Mouse (Mus musculus) stomach, embryonic 16.5 days (tissue): ENCODE results near the gene Olfr902. TPM values are rescaled to one million over a fixed set of nuclear protein-coding genes. Genes with fewer than 3 reads are reported as not detected.

Experiments used
- ATAC-seq: fragments of 200-750 bp; cut with Nextera tagmentation; 2 replicates; pipeline ENCODE4 v1.8.0; 2017; ENCODE audit warnings: moderate number of reproducible peaks, moderate TSS enrichment; ENCODE audit not compliant: insufficient read depth, low FRiP score
- H3K27ac ChIP-seq: fragments of 300-500 bp; sonication (generic); 2 replicates; pipeline ENCODE4 v1.5.1; 2014; ENCODE audit warnings: low read length
- H3K27me3 ChIP-seq: fragments of 300-500 bp; sonication (generic); 2 replicates; pipeline ENCODE4 v1.6.1; 2014; ENCODE audit warnings: low read length, control low read depth, mixed read lengths; ENCODE audit not compliant: control insufficient read depth, insufficient read depth
- H3K36me3 ChIP-seq: fragments of 300-500 bp; sonication (generic); 2 replicates; pipeline ENCODE4 v1.6.1; 2014; ENCODE audit warnings: low read length; ENCODE audit not compliant: control insufficient read depth, insufficient read depth
- H3K4me1 ChIP-seq: fragments of 300-500 bp; sonication (generic); 2 replicates; pipeline ENCODE4 v1.6.1; 2014; ENCODE audit warnings: low read length, control low read depth, mixed read lengths; ENCODE audit not compliant: control insufficient read depth, insufficient read depth
- H3K4me2 ChIP-seq: fragments of 300-500 bp; sonication (generic); 2 replicates; pipeline ENCODE4 v1.6.1; 2014; ENCODE audit warnings: low read depth, low read length, mixed read lengths
- H3K4me3 ChIP-seq: fragments of 300-500 bp; sonication (generic); replicated peaks from 2 replicates; pipeline ENCODE4 v1.5.1; 2014; ENCODE audit warnings: mild to moderate bottlenecking, low read length
- H3K9ac ChIP-seq: fragments of 300-500 bp; sonication (generic); 2 replicates; pipeline ENCODE4 v1.6.1; 2014; ENCODE audit warnings: low read length
- H3K9me3 ChIP-seq: fragments of 300-500 bp; sonication (generic); replicated peaks from 2 replicates; pipeline ENCODE4 v1.6.1; 2016; ENCODE audit warnings: low read length, control low read depth; ENCODE audit not compliant: control insufficient read depth
- WGBS: fragments of 180-500 bp; shearing (Covaris S2); extraction: QIAGEN DNeasy Blood & Tissue Kit; methylation state at CpG from one replicate; pipeline ENCODE4 v1.1.7; 2014; 5-methylcytosine and 5-hydroxymethylcytosine counted together
- polyA plus RNA-seq: library from polyadenylated mRNA; unstranded; fragments of >200 nt; fragmentation: Nextera tagmentation; extraction: Ambion mirVana; gene quantifications from 2 replicates; pipeline ENCODE4 v1.2.1, GENCODE M21; 2015

Gene Olfr902
- polyA plus RNA-seq, 1 experiment from 2014 or later, result not detected

DNA sequence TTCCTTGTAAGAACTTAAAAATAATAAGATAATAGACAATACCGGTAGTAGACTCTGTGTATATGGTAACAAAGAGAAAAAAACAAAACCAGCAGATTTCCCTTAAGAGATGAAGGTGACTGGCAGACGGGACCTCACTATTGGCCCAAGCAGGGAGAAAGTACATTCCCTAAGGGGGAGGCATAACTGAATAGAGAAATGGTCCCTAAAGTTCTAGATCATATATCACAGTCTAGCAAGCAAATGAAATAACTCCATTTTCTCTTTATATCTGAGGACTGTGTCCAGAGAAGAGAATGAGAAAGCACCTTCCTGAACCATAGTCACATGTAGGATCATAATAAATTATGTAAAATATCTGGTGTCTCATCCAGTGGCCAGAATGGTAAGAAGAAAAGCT is 48.0 kb downstream of the Olfr902 start, which contains the start of gene Olfr907:
Gene Olfr907, plus strand, starts transcription at position 301 of the 400 bp plus-strand sequence.
- WGBS, result 74% methylated on average over 2 of the region's 2 CpGs
- no peak within 1 kb of the TSS for H3K9ac ChIP-seq
- no peaks in the 10 kb centered on the region for H3K9me3 ChIP-seq
- no peaks in the 10 kb centered on the region for H3K36me3 ChIP-seq
- H3K4me1 ChIP-seq, result no peaks in the 10 kb centered on the region
- H3K27ac ChIP-seq, result no peak within 1 kb of the TSS
- no peak for ATAC-seq
- H3K4me2 ChIP-seq, result no peak within 1 kb of the TSS
- H3K4me3 ChIP-seq, result no peak within 1 kb of the TSS
- H3K27me3 ChIP-seq, result no peaks in the 10 kb centered on the region

Other genes starting within 250 kb of the Olfr902 start
- gene Olfr893, start 239.3 kb upstream of the Olfr902 start, polyA plus RNA-seq, result 0.06 TPM in 1 of 2 replicates, not detected in the other
- gene Olfr894, start 229.6 kb upstream of the Olfr902 start, polyA plus RNA-seq, result not detected in 2 replicates
- not detected in 2 replicates for gene Olfr143, start 194.9 kb upstream of the Olfr902 start, polyA plus RNA-seq
- not detected in 2 replicates for gene Olfr895, start 179.8 kb upstream of the Olfr902 start, polyA plus RNA-seq
- gene Olfr896-ps1, start 156.5 kb upstream of the Olfr902 start, polyA plus RNA-seq, result not detected in 2 replicates
- gene Olfr25, start 118.6 kb upstream of the Olfr902 start, polyA plus RNA-seq, result not detected in 2 replicates
- not detected in 2 replicates for gene Olfr898, start 99.2 kb upstream of the Olfr902 start, polyA plus RNA-seq
- gene Olfr250, start 80.8 kb upstream of the Olfr902 start, polyA plus RNA-seq, result not detected in 2 replicates
- not detected in 2 replicates for gene Olfr251, start 70.6 kb upstream of the Olfr902 start, polyA plus RNA-seq
- not detected in 2 replicates for gene Olfr147, start 46.0 kb upstream of the Olfr902 start, polyA plus RNA-seq
- not detected in 2 replicates for gene Olfr901, start 18.2 kb upstream of the Olfr902 start, polyA plus RNA-seq
- gene Olfr904, start 15.5 kb downstream of the Olfr902 start, polyA plus RNA-seq, result not detected in 2 replicates
- gene Olfr905, start 23.5 kb downstream of the Olfr902 start, polyA plus RNA-seq, result not detected in 2 replicates
- gene Olfr906, start 39.4 kb downstream of the Olfr902 start, polyA plus RNA-seq, result not detected in 2 replicates
- gene Olfr907, start 48.1 kb downstream of the Olfr902 start, polyA plus RNA-seq, result not detected in 2 replicates
- gene Olfr911-ps1, start 73.9 kb downstream of the Olfr902 start, polyA plus RNA-seq, result not detected in 2 replicates
- gene Olfr910, start 90.2 kb downstream of the Olfr902 start, polyA plus RNA-seq, result not detected in 2 replicates
- not detected in 2 replicates for gene Olfr912, start 132.5 kb downstream of the Olfr902 start, polyA plus RNA-seq
- not detected in 2 replicates for gene Olfr913, start 145.1 kb downstream of the Olfr902 start, polyA plus RNA-seq
- gene Olfr914, start 157.4 kb downstream of the Olfr902 start, polyA plus RNA-seq, result not detected in 2 replicates
- gene Olfr916, start 212.2 kb downstream of the Olfr902 start, polyA plus RNA-seq, result not detected in 2 replicates
- gene Olfr917, start 218.2 kb downstream of the Olfr902 start, polyA plus RNA-seq, result not detected in 2 replicates
- not detected in 2 replicates for gene Olfr918, start 226.9 kb downstream of the Olfr902 start, polyA plus RNA-seq